Mouse (Mus musculus) stomach, embryonic 14.5 days (tissue): ENCODE measurements around the gene Zbtb25. TPM values are rescaled to one million over a fixed set of nuclear protein-coding genes. Genes with fewer than 3 reads are reported as not detected.

ENCODE experiments used
- ATAC-seq: fragments of 200-750 bp; cut with Nextera tagmentation; 2 replicates; pipeline ENCODE4 v1.8.0; 2017; ENCODE audit warnings: low read depth, moderate TSS enrichment; ENCODE audit not compliant: insufficient number of reproducible peaks, insufficient read depth, low FRiP score
- H3K27ac ChIP-seq: fragments of 300-500 bp; sonication (generic); 2 replicates; pipeline ENCODE4 v1.5.1; 2014; ENCODE audit warnings: mild to moderate bottlenecking, low read length, moderate library complexity, mixed read lengths
- H3K27me3 ChIP-seq: fragments of 300-500 bp; sonication (generic); 2 replicates; pipeline ENCODE4 v1.6.1; 2014; ENCODE audit warnings: low read length, control low read depth, mixed read lengths; ENCODE audit not compliant: control insufficient read depth, insufficient read depth
- H3K36me3 ChIP-seq: fragments of 300-500 bp; sonication (generic); 2 replicates; pipeline ENCODE4 v1.6.1; 2014; ENCODE audit warnings: mild to moderate bottlenecking, control low read depth, low read length, moderate library complexity, mixed read lengths; ENCODE audit not compliant: control insufficient read depth, insufficient read depth
- H3K4me1 ChIP-seq: fragments of 300-500 bp; sonication (generic); 2 replicates; pipeline ENCODE4 v1.6.1; 2014; ENCODE audit warnings: low read length, control low read depth, mixed read lengths; ENCODE audit not compliant: control insufficient read depth, insufficient read depth
- H3K4me2 ChIP-seq: fragments of 300-500 bp; sonication (generic); replicated peaks from 2 replicates; pipeline ENCODE4 v1.6.1; 2014; ENCODE audit warnings: low read depth, low read length, control low read depth
- H3K4me3 ChIP-seq: fragments of 300-500 bp; sonication (generic); 2 replicates; pipeline ENCODE4 v1.5.1; 2014; ENCODE audit warnings: low read depth, low read length, control low read depth
- H3K9ac ChIP-seq: fragments of 300-500 bp; sonication (generic); replicated peaks from 2 replicates; pipeline ENCODE4 v1.6.1; 2014; ENCODE audit warnings: low read depth, mild to moderate bottlenecking, control low read depth, low read length, moderate library complexity, mixed read lengths
- H3K9me3 ChIP-seq: fragments of 300-500 bp; sonication (generic); 2 replicates; pipeline ENCODE4 v1.6.1; 2016; ENCODE audit warnings: low read depth, low read length, control low read depth; ENCODE audit not compliant: control insufficient read depth
- WGBS: fragments of 180-500 bp; shearing (Covaris S2); extraction: QIAGEN DNeasy Blood & Tissue Kit; methylation state at CpG from one replicate; pipeline ENCODE4 v1.1.7; 2014; 5-methylcytosine and 5-hydroxymethylcytosine counted together
- polyA plus RNA-seq: library from polyadenylated mRNA; unstranded; fragments of >200 nt; fragmentation: Nextera tagmentation; extraction: Ambion mirVana; gene quantifications from 2 replicates; pipeline ENCODE4 v1.2.1, GENCODE M21; 2014

Gene Zbtb25
- polyA plus RNA-seq, 1 experiment from 2014 or later: 17.5 TPM

DNA sequence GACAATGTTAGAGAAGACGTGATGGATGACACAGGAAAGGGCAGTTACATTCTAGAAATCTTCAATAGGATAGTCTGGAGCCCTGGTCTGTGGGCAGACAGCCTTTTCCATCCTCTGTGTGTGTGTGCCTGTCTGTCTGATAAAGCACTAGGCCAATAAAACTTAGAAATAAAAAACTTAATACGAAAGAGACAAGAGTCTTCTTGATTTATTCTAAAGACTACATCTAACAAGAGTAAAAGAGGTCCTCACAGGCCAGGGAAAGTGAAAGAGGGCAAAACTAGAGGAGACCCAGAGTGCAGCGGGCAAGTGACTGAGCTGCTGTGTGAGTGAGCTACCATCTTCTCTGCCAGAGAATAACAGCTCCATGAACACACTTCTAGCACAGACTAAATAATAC is 3.1 kb downstream of the Zbtb25 start:
- Histone ChIP-seq H3K27ac (no peak overlapping the region), H3K27me3 (no peaks in the 10 kb centered on the region), H3K4me2 (no peak overlapping the region), H3K9me3 (no peaks in the 10 kb centered on the region), H3K4me1 (peaks cover 13% of the 10 kb centered on the region), H3K36me3 (no peaks in the 10 kb centered on the region), H3K4me3 (no peak overlapping the region), H3K9ac (no peak overlapping the region)
- 76% methylated on average over 3 of the region's 3 CpGs for WGBS
- ATAC-seq: no peak

DNA sequence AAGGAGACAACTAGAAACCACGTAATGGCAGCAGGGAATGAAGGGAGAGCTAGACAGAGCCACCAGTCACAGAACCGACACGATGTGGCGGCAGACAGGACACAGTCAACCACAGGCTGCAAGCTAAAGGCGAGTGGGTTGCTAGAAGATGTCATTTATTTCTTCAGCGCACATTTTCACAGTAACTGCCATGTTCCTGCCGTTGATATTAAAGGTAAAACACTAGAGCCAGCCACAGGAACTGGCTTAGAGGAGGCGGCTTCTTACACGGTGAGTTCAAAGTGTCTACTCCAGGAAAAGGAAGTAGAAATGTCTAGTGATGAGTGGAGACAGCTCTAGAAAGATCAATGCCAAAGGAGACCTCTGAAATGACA is 7.1 kb downstream of the Zbtb25 start:
- H3K27ac ChIP-seq: no peak overlapping the region
- no peak overlapping the region for H3K4me3 ChIP-seq
- no peaks in the 10 kb centered on the region for H3K9me3 ChIP-seq
- H3K27me3 ChIP-seq: no peaks in the 10 kb centered on the region
- 79% methylated on average over 9 of the region's 9 CpGs for WGBS
- no peaks in the 10 kb centered on the region for H3K36me3 ChIP-seq
- peaks cover 2% of the 10 kb centered on the region; the same call in 1 of the 2 replicates for H3K4me1 ChIP-seq
- no peak overlapping the region for H3K4me2 ChIP-seq
- ATAC-seq: no peak
- H3K9ac ChIP-seq: no peak overlapping the region

DNA sequence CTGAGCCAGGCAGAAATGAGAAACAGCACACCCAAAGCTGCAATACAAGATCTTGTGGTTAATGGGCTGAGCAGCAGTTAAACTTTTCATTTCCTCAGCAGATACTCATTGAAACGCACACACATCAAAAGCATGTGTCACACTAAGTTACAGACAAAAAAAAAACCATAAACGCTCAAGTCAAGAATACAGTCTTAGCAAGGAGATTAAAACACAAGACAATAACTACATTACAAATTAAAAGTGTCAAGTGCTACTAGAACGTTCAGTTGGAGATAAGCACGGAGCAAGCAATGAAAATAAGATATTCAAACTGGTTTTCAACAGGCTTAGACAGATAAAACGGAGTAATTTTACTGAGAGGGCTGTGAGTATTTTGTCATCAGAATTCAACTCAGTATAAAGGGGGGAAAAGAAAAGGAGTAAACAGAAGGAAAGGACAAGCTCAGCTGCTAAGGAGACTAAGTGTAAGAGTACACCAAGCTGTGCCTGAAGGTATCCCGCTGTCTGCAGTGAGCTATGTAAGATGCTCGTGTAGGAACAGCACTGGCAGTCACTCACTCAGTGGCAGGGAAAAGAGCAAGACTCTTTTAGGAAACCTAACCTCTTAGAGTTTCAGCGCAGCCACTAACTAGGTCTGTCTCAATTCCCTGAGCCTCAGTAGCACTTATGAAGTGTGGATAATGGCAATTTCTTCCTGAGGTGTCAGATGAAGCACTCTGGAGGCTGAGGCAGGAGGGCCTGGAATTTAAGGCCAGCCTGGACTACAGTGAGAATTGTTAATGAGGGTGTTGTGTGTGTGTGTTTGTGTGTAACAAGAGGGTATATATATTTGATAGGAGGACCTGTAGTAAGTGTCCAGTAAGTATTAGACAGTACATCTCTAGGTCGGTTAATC is 7.7 kb downstream of the Zbtb25 start:
- H3K9me3 ChIP-seq: no peaks in the 10 kb centered on the region
- H3K27ac ChIP-seq: no peak overlapping the region
- H3K36me3 ChIP-seq: no peaks in the 10 kb centered on the region
- no peaks in the 10 kb centered on the region for H3K4me1 ChIP-seq
- no peak overlapping the region for H3K9ac ChIP-seq
- ATAC-seq: no peak
- no peak overlapping the region for H3K4me3 ChIP-seq
- no peaks in the 10 kb centered on the region for H3K27me3 ChIP-seq
- WGBS: 66% methylated on average over 9 of the region's 9 CpGs
- no peak overlapping the region for H3K4me2 ChIP-seq

DNA sequence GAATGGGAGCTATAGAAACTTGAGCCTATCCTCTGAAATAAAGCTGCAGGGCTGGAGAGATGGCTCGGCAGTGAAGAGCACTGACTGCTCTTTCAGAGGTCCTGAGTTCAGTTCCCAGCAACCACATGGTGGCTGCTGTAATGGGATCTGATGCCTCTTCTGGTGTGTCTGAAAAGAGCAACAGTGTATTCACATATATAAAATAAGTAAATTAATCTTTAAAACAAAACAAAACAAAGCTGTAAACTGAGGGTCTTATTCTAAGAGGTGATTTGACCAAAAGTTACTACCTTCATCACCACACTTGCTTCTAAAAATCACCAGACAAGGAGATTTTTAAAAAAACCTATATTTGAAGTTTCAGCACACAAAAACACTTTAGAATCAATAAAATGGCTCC is 8.5 kb downstream of the Zbtb25 start:
- Histone ChIP-seq H3K4me1 (no peaks in the 10 kb centered on the region), H3K27ac (no peak overlapping the region), H3K4me3 (no peak overlapping the region), H3K9me3 (no peaks in the 10 kb centered on the region), H3K36me3 (no peaks in the 10 kb centered on the region), H3K27me3 (no peaks in the 10 kb centered on the region), H3K4me2 (no peak overlapping the region), H3K9ac (no peak overlapping the region)
- ATAC-seq: no peak
- WGBS: 58% methylated on average over 1 of the region's 1 CpGs

DNA sequence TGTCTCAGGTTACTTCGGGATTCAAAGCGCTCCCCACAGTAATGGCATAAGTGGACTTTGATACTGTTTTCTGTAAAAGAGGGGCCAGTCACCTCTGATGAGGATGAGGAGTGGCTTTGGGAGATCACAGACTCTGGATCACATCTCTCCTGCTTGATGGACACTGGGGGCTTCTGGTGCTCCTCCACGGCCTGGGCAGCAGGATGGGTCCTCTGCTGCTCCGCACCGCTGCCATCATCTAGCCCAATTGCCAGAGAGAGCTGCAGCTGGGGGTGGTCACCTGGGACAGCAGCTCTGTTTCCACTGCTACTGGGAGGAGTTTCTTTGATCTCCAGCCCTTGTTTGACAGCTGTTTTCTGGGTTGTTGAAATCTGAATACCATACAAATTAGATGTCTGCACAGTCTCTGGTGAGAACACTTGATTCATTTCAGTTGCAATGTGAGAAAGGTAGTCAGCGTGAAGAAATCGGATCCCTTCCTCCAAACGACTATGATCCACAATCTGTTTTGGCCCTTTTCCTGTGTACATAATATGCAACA is 19.7 kb downstream of the Zbtb25 start:
- Histone ChIP-seq H3K9me3 (no peaks in the 10 kb centered on the region), H3K36me3 (peaks cover 11% of the 10 kb centered on the region), H3K4me3 (no peak overlapping the region), H3K9ac (no peak overlapping the region), H3K4me2 (no peak overlapping the region), H3K27ac (no peak overlapping the region), H3K4me1 (no peaks in the 10 kb centered on the region), H3K27me3 (no peaks in the 10 kb centered on the region)
- WGBS: 83% methylated on average over 8 of the region's 8 CpGs
- ATAC-seq: no peak

DNA sequence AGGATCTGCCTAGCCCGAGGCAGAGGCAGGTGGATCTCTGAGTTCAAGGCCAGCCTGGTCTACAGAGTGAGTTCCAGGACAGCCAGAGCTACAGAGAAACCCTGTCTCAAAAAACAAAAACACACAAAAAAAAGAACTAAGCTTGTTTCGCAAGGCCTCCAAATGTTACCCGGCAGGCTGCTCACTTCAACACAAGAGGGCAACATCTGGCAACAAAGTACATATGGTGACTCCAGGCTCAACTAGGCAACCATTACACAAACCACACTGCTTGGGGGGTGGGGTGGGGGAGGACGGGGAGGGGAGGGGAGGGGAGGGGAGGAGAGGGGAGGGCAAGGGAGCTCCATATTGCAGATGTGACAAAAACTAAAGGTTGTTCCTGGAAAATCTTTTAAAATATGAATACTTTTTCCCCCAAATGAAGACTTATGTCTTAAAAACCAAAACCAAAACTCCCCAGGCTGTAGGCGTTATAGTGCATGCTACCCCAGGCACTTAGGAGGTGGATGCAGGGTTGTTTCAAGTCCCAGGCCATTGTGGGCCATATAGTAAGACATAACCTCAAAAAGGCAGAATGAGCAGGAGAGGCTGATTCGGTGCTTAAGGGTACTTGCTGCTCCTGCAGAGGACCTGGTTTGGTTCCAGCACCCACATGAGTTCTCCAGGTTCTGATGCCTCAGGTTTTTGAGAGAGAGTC is 23.5 kb downstream of the Zbtb25 start:
- Histone ChIP-seq H3K27ac (no peak overlapping the region), H3K27me3 (no peaks in the 10 kb centered on the region), H3K4me2 (no peak overlapping the region), H3K9ac (no peak overlapping the region), H3K9me3 (no peaks in the 10 kb centered on the region), H3K4me3 (no peak overlapping the region), H3K36me3 (peaks cover 11% of the 10 kb centered on the region), H3K4me1 (no peaks in the 10 kb centered on the region)
- WGBS: 81% methylated on average over 5 of the region's 6 CpGs
- ATAC-seq: no peak

DNA sequence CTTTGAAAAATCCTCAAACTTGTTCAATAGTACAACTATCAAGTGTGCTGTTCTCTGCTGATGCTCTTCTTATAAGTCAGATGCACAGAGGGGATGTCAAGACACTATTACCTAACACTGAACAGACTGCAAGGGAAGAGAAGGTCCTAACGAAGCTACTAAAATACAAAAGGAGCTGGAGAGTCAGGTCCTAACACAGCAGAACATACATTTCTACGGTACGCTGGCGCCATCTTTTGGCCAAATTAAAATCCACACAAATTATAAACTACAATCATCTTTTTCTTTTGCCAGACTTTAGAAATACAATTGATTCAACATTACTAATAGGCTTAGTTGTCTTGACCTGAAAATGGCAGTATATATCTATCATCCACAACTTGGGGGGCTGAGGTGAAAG is 28.3 kb downstream of the Zbtb25 start:
- Histone ChIP-seq H3K4me1 (no peaks in the 10 kb centered on the region), H3K27ac (no peak overlapping the region), H3K36me3 (no peaks in the 10 kb centered on the region; the same call in 1 of the 2 replicates), H3K4me2 (no peak overlapping the region), H3K4me3 (no peak overlapping the region), H3K9ac (no peak overlapping the region), H3K9me3 (no peaks in the 10 kb centered on the region), H3K27me3 (no peaks in the 10 kb centered on the region)
- WGBS: 9% methylated on average over 4 of the region's 4 CpGs
- ATAC-seq: no peak

DNA sequence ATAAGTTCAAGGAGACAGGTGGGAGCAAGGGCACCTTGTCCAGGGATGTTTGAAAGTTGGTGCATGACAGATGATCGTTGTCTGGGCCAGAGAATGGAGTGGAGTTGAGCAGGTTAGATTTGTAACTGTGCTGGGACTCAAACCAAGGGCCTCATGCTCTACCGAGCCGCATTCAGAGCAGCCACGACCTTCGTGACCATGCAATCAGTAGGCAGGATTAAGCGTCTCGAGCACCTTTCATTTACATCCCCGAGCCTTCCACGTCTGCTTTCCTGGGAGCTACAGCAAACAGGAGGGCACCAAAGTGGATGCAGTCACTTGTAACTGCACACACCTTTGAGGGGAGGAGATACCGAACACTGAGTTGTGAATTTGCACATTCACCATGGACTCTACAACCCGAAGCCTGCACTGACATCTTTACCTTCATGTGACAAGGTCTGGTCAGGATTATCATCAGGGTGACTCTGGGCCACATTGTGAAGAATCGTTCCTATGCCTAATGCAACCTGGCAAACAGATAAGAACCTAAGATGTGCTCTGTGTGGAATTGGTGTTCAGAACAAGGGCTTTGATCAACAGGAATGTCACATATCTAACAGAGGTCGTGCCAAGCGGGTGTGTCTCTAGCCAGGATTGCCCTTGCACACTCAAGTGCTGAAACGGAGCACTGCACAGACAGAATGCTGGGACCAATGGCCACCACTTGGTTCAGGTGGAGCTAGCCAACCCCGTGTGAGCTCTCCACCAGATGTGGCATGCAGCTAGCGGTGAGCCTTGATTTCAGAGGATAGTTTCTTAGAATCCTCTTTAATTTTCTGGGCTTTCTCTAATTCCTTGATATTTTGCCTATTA is 33.1 kb downstream of the Zbtb25 start:
- Histone ChIP-seq H3K4me1 (no peaks in the 10 kb centered on the region), H3K36me3 (no peaks in the 10 kb centered on the region), H3K4me2 (no peak overlapping the region), H3K9ac (no peak overlapping the region), H3K27ac (no peak overlapping the region), H3K9me3 (no peaks in the 10 kb centered on the region), H3K27me3 (no peaks in the 10 kb centered on the region), H3K4me3 (no peak overlapping the region)
- WGBS: 73% methylated on average over 17 of the region's 17 CpGs
- no peak for ATAC-seq
